Mouse (Mus musculus) hindbrain, postnatal 0 days (tissue): Measurements from ENCODE around the gene Pxt1. TPM values are rescaled to one million over a fixed set of nuclear protein-coding genes. Genes with fewer than 3 reads are reported as not detected.

Experiments used
- ATAC-seq: fragments of 200-750 bp; cut with Nextera tagmentation; 2 replicates; pipeline ENCODE4 v1.8.0; 2017; ENCODE audit warnings: mild to moderate bottlenecking, moderate TSS enrichment, moderate library complexity
- DNase-seq: peaks from one replicate; pipeline ENCODE4 v3.0.0-alpha.2; 2015; ENCODE audit warnings: low spot score
- H3K27ac ChIP-seq: fragments of 300-500 bp; sonication (generic); 2 replicates; pipeline ENCODE4 v1.5.1; 2014; ENCODE audit warnings: mild to moderate bottlenecking
- H3K27me3 ChIP-seq: fragments of 300-500 bp; sonication (generic); 2 replicates; pipeline ENCODE4 v1.6.1; 2014; ENCODE audit warnings: low read length, mixed read lengths; ENCODE audit not compliant: insufficient read depth
- H3K36me3 ChIP-seq: fragments of 300-500 bp; sonication (generic); 2 replicates; pipeline ENCODE4 v1.6.1; 2014; ENCODE audit warnings: low read length, mixed read lengths; ENCODE audit not compliant: insufficient read depth
- H3K4me1 ChIP-seq: fragments of 300-500 bp; sonication (generic); 2 replicates; pipeline ENCODE4 v1.6.1; 2014; ENCODE audit warnings: antibody characterized with exemption, low read length, mixed read lengths; ENCODE audit not compliant: insufficient read depth
- H3K4me2 ChIP-seq: fragments of 300-500 bp; sonication (generic); 2 replicates; pipeline ENCODE4 v1.6.1; 2014; ENCODE audit warnings: low read depth, mild to moderate bottlenecking, low read length, moderate library complexity, mixed read lengths
- H3K4me3 ChIP-seq: fragments of 300-500 bp; sonication (generic); 2 replicates; pipeline ENCODE4 v1.5.1; 2014; ENCODE audit warnings: low read length
- H3K9ac ChIP-seq: fragments of 300-500 bp; sonication (generic); replicated peaks from 2 replicates; pipeline ENCODE4 v1.6.1; 2014; ENCODE audit warnings: mild to moderate bottlenecking, low read length, moderate library complexity, mixed read lengths
- H3K9me3 ChIP-seq: fragments of 300-500 bp; sonication (generic); 2 replicates; pipeline ENCODE4 v1.6.1; 2016; ENCODE audit warnings: low read length, mixed read lengths
- CTCF ChIP-seq: IDR thresholded peaks from 2 replicates; pipeline ENCODE4 v1.5.1; 2016; ENCODE audit warnings: antibody characterized with exemption, control low read depth, low read depth
- WGBS: fragments of 180-500 bp; shearing (Covaris S2); extraction: QIAGEN DNeasy Blood & Tissue Kit; methylation state at CpG from one replicate; pipeline ENCODE4 v1.1.7; 2014; 5-methylcytosine and 5-hydroxymethylcytosine counted together
- polyA plus RNA-seq: library from polyadenylated mRNA; unstranded; fragments of >200 nt; fragmentation: Nextera tagmentation; extraction: Ambion mirVana; gene quantifications from 2 replicates; pipeline ENCODE4 v1.2.1, GENCODE M21; 2015
- total RNA-seq: library from RNA; depleted of rRNA; stranded (reverse); fragments of >200 nt; gene quantifications from 2 replicates; pipeline ENCODE4 v1.2.3, GENCODE M21; 2014

Gene Pxt1
- total and polyA plus RNA-seq, 2 experiments from 2014 or later, result not detected

- H3K4me3 ChIP-seq, result no peak overlapping the region
- no peaks in the 10 kb centered on the region for H3K9me3 ChIP-seq
- DNase-seq (no peak), ATAC-seq (no peak)
- no peaks in the 10 kb centered on the region for H3K27me3 ChIP-seq
- TF ChIP-seq CTCF, result no peak
- 97% methylated on average over 4 of the region's 4 CpGs for WGBS
- H3K4me2 ChIP-seq, result no peak overlapping the region
- H3K27ac ChIP-seq, result no peak overlapping the region
- H3K4me1 ChIP-seq, result peaks cover 8% of the 10 kb centered on the region; the same call in 1 of the 2 replicates
- H3K36me3 ChIP-seq, result no peaks in the 10 kb centered on the region
- H3K9ac ChIP-seq, result no peak overlapping the region
Observed at GRCm38 (mm10) chr17:28929369-28929768, 14.3 kb downstream of the Pxt1 start.

- Histone ChIP-seq H3K4me1 (peaks cover 8% of the 10 kb centered on the region; the same call in 1 of the 2 replicates), H3K9me3 (no peaks in the 10 kb centered on the region), H3K4me2 (no peak overlapping the region), H3K9ac (no peak overlapping the region), H3K36me3 (no peaks in the 10 kb centered on the region), H3K27me3 (no peaks in the 10 kb centered on the region), H3K4me3 (no peak overlapping the region), H3K27ac (no peak overlapping the region)
- no peak for TF ChIP-seq CTCF
- DNase-seq (no peak), ATAC-seq (no peak)
- 75% methylated on average over 9 of the region's 9 CpGs for WGBS
Observed at GRCm38 (mm10) chr17:28928004-28928403, 15.6 kb downstream of the Pxt1 start.

- Histone ChIP-seq H3K36me3 (no peaks in the 10 kb centered on the region), H3K9ac (no peak overlapping the region), H3K9me3 (no peaks in the 10 kb centered on the region), H3K27ac (no peak overlapping the region), H3K4me2 (no peak overlapping the region), H3K4me3 (no peak overlapping the region), H3K27me3 (no peaks in the 10 kb centered on the region), H3K4me1 (peaks cover 8% of the 10 kb centered on the region; the same call in 1 of the 2 replicates)
- TF ChIP-seq CTCF, result peak; percentile 82
- DNase-seq (peak; percentile 68), ATAC-seq (no peak)
- WGBS, result 51% methylated on average over 15 of the region's 15 CpGs
Observed at GRCm38 (mm10) chr17:28926866-28927635, 16.6 kb downstream of the Pxt1 start.

- no peak for ATAC-seq
- no peak overlapping the region for H3K27ac ChIP-seq
- H3K4me2 ChIP-seq, result no peak overlapping the region
- no peaks in the 10 kb centered on the region for H3K27me3 ChIP-seq
- no peaks in the 10 kb centered on the region for H3K36me3 ChIP-seq
- peak; percentile 87 for TF ChIP-seq CTCF
- 10% methylated on average over 13 of the region's 13 CpGs for WGBS
- H3K4me1 ChIP-seq, result peaks cover 8% of the 10 kb centered on the region; the same call in 1 of the 2 replicates
- no peak overlapping the region for H3K9ac ChIP-seq
- peak; percentile 86 for DNase-seq
- no peak overlapping the region for H3K4me3 ChIP-seq
- no peaks in the 10 kb centered on the region for H3K9me3 ChIP-seq
Observed at GRCm38 (mm10) chr17:28926380-28926779, 17.3 kb downstream of the Pxt1 start.

- no peak for DNase-seq
- WGBS, result 80% methylated on average over 8 of the region's 8 CpGs
- Histone ChIP-seq H3K36me3 (no peaks in the 10 kb centered on the region), H3K27ac (no peak overlapping the region), H3K9me3 (no peaks in the 10 kb centered on the region), H3K9ac (no peak overlapping the region), H3K4me3 (no peak overlapping the region), H3K4me2 (no peak overlapping the region), H3K27me3 (no peaks in the 10 kb centered on the region), H3K4me1 (peaks cover under 1% of the 10 kb centered on the region; the same call in 1 of the 2 replicates)
- no peak for ATAC-seq
- no peak for TF ChIP-seq CTCF
Observed at GRCm38 (mm10) chr17:28924957-28925595, 18.6 kb downstream of the Pxt1 start.

- Histone ChIP-seq H3K9me3 (no peaks in the 10 kb centered on the region), H3K27me3 (no peaks in the 10 kb centered on the region), H3K4me1 (no peaks in the 10 kb centered on the region), H3K9ac (no peak overlapping the region), H3K27ac (no peak overlapping the region), H3K4me3 (no peak overlapping the region), H3K36me3 (no peaks in the 10 kb centered on the region), H3K4me2 (no peak overlapping the region)
- 78% methylated on average over 6 of the region's 6 CpGs for WGBS
- ATAC-seq (no peak), DNase-seq (no peak)
- TF ChIP-seq CTCF, result no peak
Observed at GRCm38 (mm10) chr17:28922096-28922495, 21.5 kb downstream of the Pxt1 start.

GRCm38 (mm10) chr17:28921086-28921485, 22.6 kb downstream of the Pxt1 start:
- Histone ChIP-seq H3K9ac (no peak overlapping the region), H3K4me2 (no peak overlapping the region), H3K9me3 (no peaks in the 10 kb centered on the region), H3K27me3 (no peaks in the 10 kb centered on the region), H3K27ac (no peak overlapping the region), H3K36me3 (no peaks in the 10 kb centered on the region), H3K4me1 (no peaks in the 10 kb centered on the region), H3K4me3 (no peak overlapping the region)
- TF ChIP-seq CTCF, result no peak
- DNase-seq (no peak), ATAC-seq (no peak)
- 71% methylated on average over 8 of the region's 8 CpGs for WGBS
